Mouse (Mus musculus) cerebellum, postnatal 25 days (tissue): ENCODE measurements around the gene Slc10a6.

Source experiments
- DNase-seq, 2 experiments: peaks; one replicate each; pipeline ENCODE4 v3.0.0; 2021; ENCODE audit warnings: mixed read lengths in 2 of 2

Slc10a6 gene

DNA sequence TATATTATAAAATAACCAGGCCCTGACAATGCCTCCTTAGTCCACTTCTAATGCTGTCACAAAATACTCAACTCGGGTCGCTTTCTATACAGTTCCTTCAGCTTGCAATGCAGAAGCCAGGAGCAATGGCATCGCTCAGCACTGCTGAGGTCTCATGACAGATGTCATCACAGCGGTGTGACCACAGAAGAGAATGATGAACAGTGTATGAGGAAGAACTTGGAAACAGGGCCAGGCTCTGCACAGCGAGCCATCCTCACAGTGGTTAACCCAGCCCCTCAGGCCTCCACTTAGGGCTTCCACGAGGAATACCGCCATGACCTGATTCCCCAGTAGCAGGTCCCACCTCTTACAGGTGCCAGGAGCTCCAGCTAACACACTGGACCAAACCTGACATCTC is 14.8 kb downstream of the Slc10a6 start:
- no peak for DNase-seq

DNA sequence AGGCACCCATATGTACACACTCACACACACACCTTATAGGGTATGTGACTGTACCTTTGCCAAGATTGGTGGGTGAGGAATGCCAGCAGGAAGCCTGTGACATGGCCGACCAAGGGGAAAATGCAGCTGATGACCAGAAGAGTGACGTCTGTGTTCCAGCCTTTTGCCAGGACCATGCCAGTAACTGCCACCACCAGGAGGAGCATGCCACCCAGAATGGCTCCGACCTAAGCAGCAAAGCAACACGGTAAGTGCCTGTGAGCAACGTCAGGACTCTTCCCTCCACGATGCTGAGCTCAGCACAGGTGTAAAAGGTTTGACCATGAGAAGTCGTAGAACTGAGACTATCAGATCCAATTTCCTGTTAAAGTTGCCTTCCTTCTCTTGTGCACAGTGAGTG is 16.9 kb downstream of the Slc10a6 start:
- no peak for DNase-seq

DNA sequence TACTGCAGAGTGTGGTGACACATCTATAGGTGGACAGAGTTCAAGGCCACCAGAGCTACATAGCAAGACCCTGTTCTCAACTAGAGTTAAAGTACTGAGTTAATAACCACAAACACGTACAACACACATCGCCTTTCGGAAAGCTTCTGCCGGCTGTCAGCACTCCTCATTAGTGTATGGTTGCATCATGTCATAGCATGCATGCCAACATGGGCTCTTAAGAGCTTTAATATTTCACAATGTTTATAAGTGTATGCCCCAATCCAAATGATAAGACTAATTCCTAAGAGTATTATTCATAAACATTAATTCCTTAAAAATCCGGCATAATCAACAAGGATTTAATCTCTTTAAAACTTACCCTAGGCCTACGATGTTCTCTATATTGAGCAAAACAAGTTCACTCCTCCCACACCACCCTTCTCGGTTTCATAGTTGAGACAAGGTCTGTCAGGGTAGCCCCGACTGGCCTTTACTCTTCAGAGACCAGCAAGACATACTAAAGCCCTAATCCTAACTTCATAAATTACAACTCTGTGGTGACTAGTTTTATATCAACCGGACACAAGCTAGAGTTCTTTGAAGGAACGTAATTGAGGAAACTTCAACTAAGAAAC is 18.2 kb downstream of the Slc10a6 start:
- DNase-seq, result no peak

DNA sequence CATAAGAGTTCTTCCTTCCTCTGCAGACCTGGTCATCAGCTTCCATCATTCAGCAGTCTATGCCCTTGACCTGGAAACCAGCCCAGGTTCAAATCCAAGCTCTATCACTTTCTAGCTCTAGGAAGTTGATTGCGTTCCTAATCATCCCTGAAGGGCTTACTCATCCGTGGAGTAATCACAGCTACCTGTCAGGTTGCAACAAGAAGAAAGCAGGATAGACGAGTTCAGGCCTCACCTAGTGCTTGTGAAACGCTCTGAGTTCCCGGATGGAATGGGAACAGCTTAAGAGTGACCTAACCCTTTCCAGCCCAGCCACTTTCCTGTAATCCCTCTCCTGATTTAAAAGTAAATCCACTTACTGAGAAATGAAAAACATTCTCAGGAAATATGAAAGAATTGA is 19.1 kb downstream of the Slc10a6 start:
- DNase-seq, result no peak

DNA sequence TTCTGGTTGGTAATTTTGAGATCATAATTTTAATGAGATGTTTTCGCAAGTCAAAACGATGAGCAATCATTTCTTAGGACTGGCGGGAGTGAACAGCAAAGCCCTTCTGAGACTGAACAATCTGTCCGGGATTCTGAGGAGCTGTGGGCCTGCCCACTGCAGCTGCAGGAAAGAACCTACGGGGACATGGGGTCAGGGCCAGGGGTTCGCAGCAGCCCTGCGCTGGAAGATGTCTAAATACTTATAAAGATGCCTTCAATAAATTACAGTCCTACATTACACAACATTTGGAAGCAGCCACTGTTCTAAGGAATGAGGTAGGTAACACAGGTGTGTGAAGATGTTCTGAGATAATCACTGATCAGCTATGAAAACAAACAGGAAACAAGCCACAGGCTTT is 23.5 kb downstream of the Slc10a6 start:
- no peak for DNase-seq

DNA sequence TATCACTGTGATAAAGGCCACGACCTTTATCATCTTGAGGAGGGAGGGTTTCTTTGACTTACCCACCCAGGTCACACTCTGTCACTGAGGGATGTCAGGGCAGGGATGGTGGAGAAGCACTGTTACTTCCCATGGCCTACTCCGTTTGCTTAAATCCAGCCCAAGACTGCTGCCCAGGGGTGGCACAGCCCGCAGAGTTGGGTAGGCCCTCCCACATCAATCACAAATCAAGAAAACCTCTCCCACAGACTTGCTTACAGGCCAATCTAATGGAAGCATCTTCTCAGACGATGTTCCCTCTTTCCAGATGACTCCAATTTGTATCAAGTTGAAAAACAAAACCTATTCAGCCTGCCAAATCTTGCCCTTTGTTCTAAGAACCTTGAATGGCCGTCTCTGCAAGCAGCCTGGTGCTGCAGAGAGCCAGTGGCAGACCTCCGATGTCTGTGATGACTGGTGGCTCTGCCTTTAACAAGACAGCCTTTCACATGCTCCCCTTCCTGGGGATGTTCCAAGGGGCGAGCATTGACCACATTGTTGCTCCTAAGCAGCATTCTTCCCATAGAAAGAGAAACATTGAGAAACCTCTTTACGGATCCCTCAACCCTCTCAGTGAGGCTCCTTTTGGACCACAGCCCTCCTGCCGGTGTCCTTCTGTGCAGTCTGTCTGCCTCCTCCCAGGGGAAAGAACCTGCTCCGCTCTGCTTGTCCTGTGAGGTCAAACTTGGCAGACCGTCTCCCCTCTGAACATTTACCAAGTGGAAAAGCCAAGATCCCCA is 25.9 kb downstream of the Slc10a6 start:
- peak; percentile 56 to 64 for DNase-seq

DNA sequence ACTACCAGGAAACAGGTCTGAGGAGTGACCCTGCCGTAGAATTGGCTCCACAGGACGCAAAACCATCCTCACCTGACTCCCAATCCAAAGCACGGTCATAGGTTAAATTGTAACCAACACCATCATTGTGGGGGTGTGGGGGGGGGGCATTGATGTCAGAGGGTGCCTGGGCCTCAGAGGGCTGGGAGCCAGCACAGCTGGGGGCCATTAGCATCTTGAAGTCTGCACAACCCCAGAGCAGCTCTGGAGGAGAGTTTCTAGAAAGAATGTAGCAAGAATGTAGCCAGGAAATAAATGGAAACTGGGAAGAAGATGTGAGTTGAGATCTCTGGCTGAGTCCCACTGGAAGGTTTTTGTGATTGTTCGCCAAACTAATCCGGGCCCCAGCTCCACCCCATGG is 30.3 kb downstream of the Slc10a6 start:
- peak in 1 of 2 experiments; percentile 16 for DNase-seq

DNA sequence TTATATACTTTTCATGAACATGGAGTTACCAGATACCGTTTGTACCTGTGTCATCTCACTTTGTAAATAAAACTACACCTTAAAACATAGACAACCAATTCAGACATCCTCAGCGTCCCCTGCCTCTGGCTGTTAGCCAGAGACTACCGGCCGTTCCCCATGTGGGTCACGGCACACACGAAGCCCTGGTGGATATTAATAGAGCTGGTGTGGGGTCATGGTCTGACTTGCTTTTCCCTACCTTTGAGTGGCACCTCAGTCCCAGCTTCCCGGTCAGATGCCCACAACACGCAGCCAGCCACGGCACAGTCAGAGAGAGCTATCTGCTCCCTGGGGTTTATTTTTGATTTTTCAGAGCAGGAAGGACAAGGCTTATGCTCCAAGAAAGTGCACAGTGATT is 30.9 kb downstream of the Slc10a6 start:
- DNase-seq, result peak in 1 of 2 experiments; percentile 35

DNA sequence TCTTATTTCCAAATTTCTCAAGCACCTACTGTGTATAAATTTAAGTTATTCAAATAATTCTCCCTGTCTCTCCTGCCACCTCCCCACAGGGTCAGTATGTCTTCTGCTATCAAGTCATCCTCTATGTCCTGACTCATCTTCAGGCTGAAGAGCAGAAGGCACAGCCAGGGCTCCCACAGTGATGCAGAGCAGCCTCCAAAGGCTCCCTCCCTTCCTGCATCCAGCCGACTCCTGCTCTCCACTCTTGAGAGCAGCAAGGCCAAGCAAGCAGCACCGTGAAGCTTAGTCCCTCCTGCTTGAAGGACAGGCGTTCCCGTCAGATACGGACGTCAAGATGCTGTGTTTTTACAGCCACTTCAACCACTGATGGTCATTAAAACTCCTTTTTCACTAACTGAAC is 31.6 kb downstream of the Slc10a6 start:
- peak; percentile 76 to 83 for DNase-seq

DNA sequence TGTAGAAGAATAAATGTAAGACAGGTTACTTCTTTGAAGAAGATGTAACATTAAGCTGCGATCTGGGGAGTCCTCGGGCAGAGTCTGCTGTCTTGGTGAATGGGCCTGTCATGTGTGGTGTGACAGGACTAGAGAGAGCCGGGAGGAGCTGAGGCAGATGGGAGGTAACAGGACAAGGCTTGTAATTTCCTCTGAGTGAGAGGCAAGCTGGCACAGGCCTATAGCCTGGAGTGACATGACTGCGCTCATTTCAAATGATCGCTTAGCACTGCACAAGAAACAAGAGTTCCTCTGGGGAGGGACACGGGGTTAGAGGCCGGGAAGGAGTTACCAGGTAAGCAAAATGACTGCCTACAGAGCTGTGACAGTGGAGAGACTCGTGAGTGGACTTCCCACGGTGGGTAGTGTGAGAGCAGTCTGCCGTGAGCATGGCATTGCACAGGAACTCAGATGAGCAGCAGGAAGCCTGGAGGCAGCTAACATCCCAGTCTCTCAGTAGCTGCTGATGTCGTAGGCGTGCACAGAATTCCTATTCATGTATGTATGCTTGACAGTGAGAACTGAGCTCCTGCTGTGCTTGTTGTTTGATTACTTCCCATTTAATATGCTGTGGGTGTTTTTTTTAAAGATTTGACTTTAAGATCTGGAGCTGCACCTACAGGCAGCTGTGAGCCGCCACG is 32.6 kb downstream of the Slc10a6 start:
- peak; percentile 52 to 55 for DNase-seq

DNA sequence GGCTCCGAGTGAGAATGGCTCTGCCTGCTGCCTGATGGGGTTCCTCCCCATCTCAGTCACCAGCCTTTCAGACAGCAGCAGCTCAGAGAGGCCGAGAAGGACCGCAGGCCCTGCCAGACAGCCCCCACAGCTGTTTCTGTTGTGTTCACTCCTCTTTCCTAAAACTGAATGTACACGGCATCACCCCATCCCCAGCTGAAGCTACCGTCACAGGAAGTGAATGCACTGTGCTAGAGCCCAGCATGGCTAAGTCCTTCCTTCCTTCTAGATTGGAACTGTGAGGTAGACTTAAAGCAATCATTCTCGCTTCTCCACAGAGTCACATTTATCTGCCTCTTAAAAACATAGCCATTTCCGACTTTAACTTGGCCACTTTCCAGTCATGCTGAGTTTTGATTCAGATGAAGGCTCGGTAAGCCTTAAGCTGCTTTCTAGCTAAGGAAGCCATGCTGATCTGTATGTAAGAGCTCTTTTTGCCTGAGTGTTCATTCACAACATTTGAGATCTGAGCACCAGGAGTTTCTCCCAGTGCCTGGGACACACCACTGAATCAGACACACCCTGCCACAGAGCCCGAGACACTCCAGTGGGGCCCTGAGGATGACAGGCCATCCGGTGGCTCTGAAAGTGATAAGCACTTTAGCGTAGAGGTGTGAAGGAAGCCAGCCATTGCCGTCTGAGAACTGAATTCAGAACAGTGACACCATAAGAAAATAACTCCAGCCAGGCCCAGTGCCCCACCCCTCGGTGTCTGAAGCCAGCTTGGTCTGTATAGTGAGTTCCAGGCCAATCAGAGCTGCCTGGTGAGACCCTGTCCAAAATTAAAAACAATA is 33.6 kb downstream of the Slc10a6 start:
- no peak for DNase-seq

DNA sequence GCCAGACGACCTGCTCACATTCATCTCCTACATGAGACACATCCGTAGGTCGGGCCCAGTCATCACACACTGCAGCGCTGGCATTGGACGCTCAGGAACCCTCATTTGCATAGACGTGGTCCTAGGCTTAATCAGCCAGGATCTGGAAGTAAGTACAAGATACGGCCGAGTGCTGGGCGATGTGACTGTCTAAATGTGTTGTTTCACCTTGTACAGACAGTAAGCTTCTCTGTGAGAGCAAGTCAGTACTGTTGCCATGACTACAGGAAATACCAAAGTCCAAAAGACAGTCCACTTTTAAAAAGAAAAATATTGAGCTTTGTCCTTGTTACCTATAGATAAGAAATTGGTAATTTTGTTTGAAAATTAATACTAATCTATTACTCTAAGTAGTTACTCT is 35.6 kb downstream of the Slc10a6 start:
- DNase-seq, result no peak

DNA sequence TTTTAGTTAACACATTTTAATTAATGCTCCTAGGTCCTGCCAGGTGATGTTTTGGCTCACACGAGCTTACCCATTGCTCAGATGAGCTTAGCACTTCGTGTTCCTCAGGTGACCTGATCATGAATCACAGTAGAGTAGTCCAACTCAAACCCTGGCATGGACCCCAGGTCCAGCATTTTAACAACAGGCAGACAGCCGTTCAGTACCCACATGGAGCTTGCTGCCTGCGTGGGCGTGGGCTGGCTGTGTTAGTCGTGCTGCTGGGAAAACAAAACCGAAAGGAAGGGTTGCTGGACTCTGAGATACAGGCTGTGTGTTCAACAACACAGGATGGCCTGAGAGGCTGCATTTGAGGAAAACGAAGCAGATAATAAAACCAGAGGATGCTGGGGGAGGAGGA is 36.5 kb downstream of the Slc10a6 start:
- DNase-seq, result peak; percentile 48 to 70

DNA sequence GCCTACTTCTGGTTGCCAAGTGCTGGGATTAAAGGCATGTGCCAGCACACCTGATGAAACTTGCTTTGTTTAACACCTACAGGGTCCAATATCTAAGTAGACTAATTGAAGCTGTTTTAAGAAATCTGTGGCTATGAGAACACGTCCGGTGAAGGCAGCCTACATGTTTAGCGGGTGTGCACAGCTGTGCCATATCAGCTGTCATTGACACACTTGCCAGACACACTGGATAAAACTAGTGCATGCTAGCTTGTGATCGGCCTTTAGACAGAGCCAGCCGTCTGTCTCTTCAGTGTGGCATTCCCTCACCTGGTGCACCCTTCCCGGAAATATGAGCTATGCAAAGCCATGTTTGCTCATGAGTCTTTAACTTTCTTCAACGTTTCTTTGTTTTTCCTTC is 37.4 kb downstream of the Slc10a6 start:
- no peak for DNase-seq

DNA sequence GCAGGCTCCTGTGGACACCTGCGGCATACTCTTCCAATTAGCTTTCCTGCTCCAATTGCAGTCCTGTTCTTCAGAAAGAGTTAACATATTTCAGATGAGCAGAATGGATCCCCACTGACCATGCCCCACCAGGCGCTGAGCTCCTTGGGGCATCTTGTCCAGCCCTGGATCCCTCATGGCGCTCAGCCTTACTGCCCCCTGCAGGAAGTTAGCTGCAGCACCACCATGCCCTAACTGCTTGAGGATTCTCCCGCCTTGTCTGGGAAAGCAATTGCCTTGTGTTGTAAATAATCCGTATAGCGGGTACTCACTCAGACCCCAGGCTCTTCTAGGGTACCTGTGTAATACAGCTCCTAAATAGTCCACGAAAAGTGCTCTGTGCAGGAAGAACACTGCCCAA is 42.0 kb downstream of the Slc10a6 start:
- peak in 1 of 2 experiments; percentile 37 for DNase-seq

DNA sequence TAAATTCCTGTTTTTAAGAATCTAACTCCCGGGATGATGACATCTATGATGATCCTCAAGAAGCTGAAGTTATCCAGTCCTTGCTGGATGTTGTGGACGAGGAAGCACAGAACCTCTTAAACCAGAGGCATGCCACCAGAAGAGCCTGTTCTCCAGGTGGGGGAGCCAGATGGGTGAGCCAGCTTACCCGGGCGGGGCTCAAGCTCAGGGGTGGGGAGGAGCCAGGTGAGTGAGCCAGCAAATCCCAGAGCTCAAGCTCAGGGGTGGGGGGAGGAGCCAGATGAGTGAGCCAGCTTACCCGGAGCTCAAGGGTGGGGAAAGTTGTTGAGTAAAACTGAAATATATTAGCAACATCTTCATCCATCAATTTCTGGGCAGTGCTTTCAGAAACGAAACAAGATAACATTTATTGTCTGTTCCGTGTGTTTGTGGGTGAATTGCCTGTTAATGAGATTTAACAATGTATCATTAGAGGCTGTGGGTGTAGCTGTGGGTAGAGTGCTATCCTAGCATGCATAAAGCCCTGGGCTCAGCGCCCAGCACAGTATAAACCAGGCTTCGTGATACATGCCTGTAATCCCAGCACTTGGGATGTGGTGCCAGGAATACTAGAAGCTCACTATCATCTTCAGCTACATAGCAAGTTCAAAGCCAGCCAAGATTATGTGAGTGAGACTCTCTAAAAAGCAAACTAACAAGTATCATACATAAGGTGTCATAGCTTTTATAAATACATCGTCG is 49.4 kb downstream of the Slc10a6 start:
- no peak for DNase-seq

DNA sequence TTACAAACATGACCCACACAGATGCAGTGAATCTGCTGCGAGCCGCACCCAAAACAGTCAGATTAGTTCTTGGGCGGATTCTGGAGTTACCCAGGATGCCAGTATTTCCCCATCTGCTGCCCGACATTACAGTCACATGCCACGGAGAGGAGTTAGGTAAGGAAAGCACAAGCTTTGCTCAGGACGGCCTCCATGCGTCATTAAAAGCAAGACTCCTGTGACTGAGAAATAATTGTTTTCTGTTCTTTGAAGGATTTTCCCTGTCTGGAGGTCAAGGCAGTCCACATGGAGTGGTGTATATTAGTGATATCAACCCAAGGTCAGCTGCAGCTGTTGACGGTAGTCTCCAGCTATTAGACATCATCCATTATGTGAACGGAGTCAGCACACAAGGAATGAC is 59.8 kb downstream of the Slc10a6 start:
- no peak for DNase-seq

DNA sequence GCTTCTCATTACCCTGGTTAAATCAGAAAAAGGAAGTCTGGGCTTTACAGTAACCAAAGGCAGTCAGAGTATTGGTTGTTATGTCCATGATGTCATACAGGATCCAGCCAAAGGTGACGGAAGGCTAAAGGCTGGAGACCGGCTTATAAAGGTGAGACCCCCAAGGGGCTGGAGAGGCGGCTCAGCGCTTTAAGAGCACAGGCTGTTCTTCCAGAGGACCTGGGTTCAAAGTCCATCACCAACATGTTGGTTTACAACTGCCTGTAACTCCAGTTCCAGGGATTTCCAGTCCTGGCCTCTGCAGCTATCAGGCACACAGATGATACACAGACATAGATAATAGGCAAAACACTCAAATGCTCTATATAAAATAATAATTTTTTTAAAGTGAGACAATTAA is 61.2 kb downstream of the Slc10a6 start:
- DNase-seq, result no peak

DNA sequence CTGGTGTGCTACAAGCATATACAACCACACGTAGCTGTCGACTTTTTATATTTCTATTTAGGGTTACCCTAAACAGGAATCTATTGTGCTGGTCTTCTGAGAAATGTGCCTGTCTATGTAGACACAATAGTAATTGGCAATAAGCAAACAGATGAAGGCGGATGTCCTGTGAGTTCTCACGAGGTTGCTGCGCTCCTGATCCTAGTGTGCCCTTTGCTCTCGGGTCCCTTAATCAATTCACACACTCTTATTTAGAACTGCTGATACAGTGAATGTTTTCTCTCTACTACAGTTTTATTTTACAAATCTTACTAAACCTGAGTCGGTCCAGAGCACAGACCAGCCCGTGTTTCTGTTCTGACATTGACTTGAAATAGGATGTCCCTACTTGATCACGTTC is 68.7 kb downstream of the Slc10a6 start:
- DNase-seq, result no peak
